In genomic region chr15:77904363-77904892, GRCm38 (mm10) we compare ENCODE assay signal across 9 mouse cellular contexts. TPM values are rescaled to one million over a fixed set of nuclear protein-coding genes. Genes with fewer than 3 reads are reported as not detected.
DNase-seq lines count a peak whose midpoint lies in the region; ATAC-seq and TF ChIP-seq lines count a peak whose summit lies in the region.
"Had no signal": no experiment of that assay in that cellular context is flagged by ENCODE, and none has a peak within 500 bp of the region (broad histone marks: within the 10 kb centered on the region; RNA-seq: fewer than 3 reads in every experiment).

No protein-coding gene starts in this region.

- ATAC-seq in kidney, postnatal 0 days (replicated peaks; ENCODE audit: low FRiP score, low read depth): no peak
- ATAC-seq in limb, embryonic 13.5 days (ENCODE audit: low FRiP score, low read depth): no peak

- H3K27ac ChIP-seq in kidney, postnatal 0 days: peak overlapping the region; percentile 78; the same call in 1 of the 2 replicates
- no peak overlapping the region; the same call in 1 of the 2 replicates for H3K27ac ChIP-seq in kidney, adult 2 months (ENCODE audit: insufficient read depth, low read depth, low read length)
- H3K27ac ChIP-seq in bone marrow, adult 2 months (ENCODE audit: control insufficient read depth, insufficient read depth, low read depth, low read length, poor library complexity): peak overlapping the region; percentile 19; the same call in 1 of the 2 replicates
- no peak overlapping the region for H3K27ac ChIP-seq in limb, embryonic 13.5 days
- H3K27ac ChIP-seq: hindbrain, embryonic 15.5 days; neural tube, embryonic 13.5 days had no signal

- 0 out of 2 replicates have a peak overlapping the region, but pooled peaks have one; percentile 18 for H3K9ac ChIP-seq in kidney, postnatal 0 days (ENCODE audit: low read depth, low read length)
- no peak overlapping the region for H3K9ac ChIP-seq in limb, embryonic 13.5 days

- TF ChIP-seq CTCF in kidney, postnatal 0 days (IDR thresholded peaks at IDR 0.05; ENCODE audit: low read depth): no peak
- no peak for TF ChIP-seq CTCF in kidney, adult 2 months (conservative IDR thresholded peaks at IDR 0.05; ENCODE audit: insufficient read depth, insufficient read length, low read depth, low read length)
- no peak for TF ChIP-seq CTCF in bone marrow, adult 2 months (IDR thresholded peaks at IDR 0.05; ENCODE audit: control insufficient read depth, insufficient read depth, low read length)

- no peak overlapping the region for H3K4me3 ChIP-seq in kidney, postnatal 0 days (replicated peaks; ENCODE audit: low read depth, low read length)
- H3K4me3 ChIP-seq in kidney, adult 2 months (ENCODE audit: insufficient read depth, low read depth, low read length): no peak overlapping the region
- no peak overlapping the region for H3K4me3 ChIP-seq in bone marrow, adult 2 months (replicated peaks; ENCODE audit: control insufficient read depth, low read depth, low read length)
- H3K4me3 ChIP-seq in limb, embryonic 13.5 days: no peak overlapping the region

- H3K9me3 ChIP-seq in kidney, postnatal 0 days (replicated peaks; ENCODE audit: low read length): no peaks in the 10 kb centered on the region
- no peaks in the 10 kb centered on the region for H3K9me3 ChIP-seq in limb, embryonic 13.5 days
- H3K9me3 ChIP-seq: hindbrain, embryonic 15.5 days; neural tube, embryonic 13.5 days had no signal

- WGBS in kidney, postnatal 0 days: 25% methylated on average over 12 of the region's 12 CpGs
- WGBS in kidney, adult 2 months: 61% methylated on average over 12 of the region's 12 CpGs
- 16% methylated on average over 12 of the region's 12 CpGs for WGBS in bone marrow, adult 2 months
- 29% methylated on average over 12 of the region's 12 CpGs for WGBS in limb, embryonic 13.5 days

- no peaks in the 10 kb centered on the region for H3K27me3 ChIP-seq in kidney, postnatal 0 days (ENCODE audit: insufficient read depth, low read length)
- no peaks in the 10 kb centered on the region for H3K27me3 ChIP-seq in kidney, adult 2 months (replicated peaks; ENCODE audit: control insufficient read depth, insufficient read depth, low read length)
- peaks cover 6% of the 10 kb centered on the region; the same call in 1 of the 2 replicates for H3K27me3 ChIP-seq in limb, embryonic 13.5 days

- H3K4me2 ChIP-seq in kidney, postnatal 0 days (ENCODE audit: low read length): no peak overlapping the region
- H3K4me2 ChIP-seq in limb, embryonic 13.5 days (replicated peaks): peak overlapping the region; percentile 69

- H3K36me3 ChIP-seq in kidney, postnatal 0 days (ENCODE audit: insufficient read depth, low read length): no peaks in the 10 kb centered on the region
- no peaks in the 10 kb centered on the region for H3K36me3 ChIP-seq in kidney, adult 2 months (ENCODE audit: control insufficient read depth, insufficient read depth, low read length)
- no peaks in the 10 kb centered on the region for H3K36me3 ChIP-seq in limb, embryonic 13.5 days
- H3K36me3 ChIP-seq: hindbrain, embryonic 15.5 days; neural tube, embryonic 13.5 days had no signal

- no peak for DNase-seq in kidney, postnatal 0 days (ENCODE audit: low spot score)
- no peak for DNase-seq in kidney, adult 2 months
- DNase-seq in thymus, postnatal 14 days: peak; percentile 76
- DNase-seq in adrenal gland, adult 2 months: no peak
- no peak for DNase-seq in cerebellum, adult 9-10 months

- TF ChIP-seq POLR2A in kidney, adult 2 months (IDR thresholded peaks at IDR 0.05; ENCODE audit: low read depth, low read length): no peak
- no peak for TF ChIP-seq POLR2A in bone marrow, adult 2 months (IDR thresholded peaks at IDR 0.05; ENCODE audit: borderline replicate concordance, control insufficient read depth, low read depth, low read length)

- peaks cover 37% of the 10 kb centered on the region for H3K4me1 ChIP-seq in kidney, postnatal 0 days (replicated peaks; ENCODE audit: insufficient read depth, low read length)
- peaks cover 39% of the 10 kb centered on the region for H3K4me1 ChIP-seq in kidney, adult 2 months (ENCODE audit: control insufficient read depth, insufficient read depth, low read length)
- H3K4me1 ChIP-seq in bone marrow, adult 2 months (ENCODE audit: control insufficient read depth, insufficient read depth, low read length): peaks cover 3% of the 10 kb centered on the region
- peaks cover 54% of the 10 kb centered on the region for H3K4me1 ChIP-seq in limb, embryonic 13.5 days

RNA-seq across cellular contexts. Expression of gene Txn2, which starts 24.4 kb away (rescaled TPM):
- polyA plus RNA-seq in kidney, postnatal 0 days (2015; fragmentation: Nextera tagmentation; extraction: Ambion mirVana): 245 and 253 TPM in 2 replicates
- 396 and 408 TPM in 2 replicates for polyA plus RNA-seq in kidney, adult 2 months (2012; rRNA removed)
- 172 and 288 TPM in 2 replicates for polyA plus RNA-seq in bone marrow, adult 2 months (2011; ENCODE audit: insufficient read depth, insufficient read length, low replicate concordance, missing spikeins)
- 237 and 238 TPM in 2 replicates for polyA plus RNA-seq in limb, embryonic 13.5 days (2015; fragmentation: Nextera tagmentation; extraction: Ambion mirVana)
- 100 to 1,000 TPM; 538 to 652 TPM for total RNA-seq in adrenal gland, adult 2 months (2021)
- polyA plus RNA-seq in adrenal gland, adult 2 months (2012; rRNA removed): 1,033 and 1,131 TPM in 2 replicates

RNA-seq across cellular contexts. Expression of gene Foxred2, which starts 52.1 kb away (rescaled TPM):
- polyA plus RNA-seq in kidney, postnatal 0 days (2015; fragmentation: Nextera tagmentation; extraction: Ambion mirVana): 3.2 TPM in 2 replicates
- polyA plus RNA-seq in kidney, adult 2 months (2012; rRNA removed): 3.8 and 4.1 TPM in 2 replicates
- polyA plus RNA-seq in bone marrow, adult 2 months (2011; ENCODE audit: insufficient read depth, insufficient read length, low replicate concordance, missing spikeins): 2.9 and 6.5 TPM in 2 replicates
- 6.2 and 6.9 TPM in 2 replicates for polyA plus RNA-seq in limb, embryonic 13.5 days (2015; fragmentation: Nextera tagmentation; extraction: Ambion mirVana)
- total RNA-seq in adrenal gland, adult 2 months (2021): 1 to 10 TPM; 2.4 to 2.9 TPM
- polyA plus RNA-seq in adrenal gland, adult 2 months (2012; rRNA removed): 3.5 and 4.5 TPM in 2 replicates

Comparison
In these comparisons a context has a peak if more than half of its experiments do, and no peak if none do; other contexts are left out.
1. H3K27ac ChIP-seq: peak in kidney, postnatal 0 days (single experiment) and bone marrow, adult 2 months (single experiment); none in kidney, adult 2 months (single experiment) and limb, embryonic 13.5 days (single experiment).